Mouse (Mus musculus) limb, embryonic 14.5 days (tissue): ENCODE data around the gene Lrp5. TPM values are rescaled to one million over a fixed set of nuclear protein-coding genes. Genes with fewer than 3 reads are reported as not detected.
A peak's percentile ranks its signal among the peaks of the same experiment; 100 is the strongest.

ENCODE experiments used
- ATAC-seq: fragments of 200-750 bp; cut with Nextera tagmentation; 2 replicates; pipeline ENCODE4 v1.8.0; 2017; ENCODE audit warnings: low read depth, moderate number of reproducible peaks, moderate TSS enrichment; ENCODE audit not compliant: low FRiP score
- DNase-seq: peaks from one replicate; pipeline ENCODE4 v3.0.0-alpha.2; 2015; ENCODE audit warnings: low spot score
- H3K27ac ChIP-seq: fragments of 300-500 bp; sonication (generic); replicated peaks from 2 replicates; pipeline ENCODE4 v1.5.1; 2014; ENCODE audit warnings: low read depth, mild to moderate bottlenecking, low read length, moderate library complexity, mixed read lengths
- H3K27me3 ChIP-seq: fragments of 300-500 bp; sonication (generic); 2 replicates; pipeline ENCODE4 v1.6.1; 2014; ENCODE audit warnings: low read length, mixed read lengths; ENCODE audit not compliant: control insufficient read depth, insufficient read depth
- H3K36me3 ChIP-seq: fragments of 300-500 bp; sonication (generic); 2 replicates; pipeline ENCODE4 v1.6.1; 2014; ENCODE audit warnings: mild to moderate bottlenecking, low read length, moderate library complexity, mixed read lengths; ENCODE audit not compliant: control insufficient read depth, insufficient read depth
- H3K4me1 ChIP-seq: fragments of 300-500 bp; sonication (generic); 2 replicates; pipeline ENCODE4 v1.6.1; 2014; ENCODE audit warnings: antibody characterized with exemption, low read length, mixed read lengths; ENCODE audit not compliant: control insufficient read depth, insufficient read depth
- H3K4me2 ChIP-seq: fragments of 300-500 bp; sonication (generic); replicated peaks from 2 replicates; pipeline ENCODE4 v1.6.1; 2014; ENCODE audit warnings: low read depth, mild to moderate bottlenecking, low read length, moderate library complexity; ENCODE audit not compliant: severe bottlenecking
- H3K4me3 ChIP-seq: fragments of 300-500 bp; sonication (generic); replicated peaks from 2 replicates; pipeline ENCODE4 v1.5.1; 2014; ENCODE audit warnings: low read length
- H3K9ac ChIP-seq: fragments of 300-500 bp; sonication (generic); 2 replicates; pipeline ENCODE4 v1.6.1; 2014; ENCODE audit warnings: mild to moderate bottlenecking, low read depth, low read length, moderate library complexity; ENCODE audit not compliant: severe bottlenecking
- H3K9me3 ChIP-seq: fragments of 300-500 bp; sonication (generic); 2 replicates; pipeline ENCODE4 v1.6.1; 2016; ENCODE audit warnings: low read length; ENCODE audit not compliant: control insufficient read depth
- POLR2A ChIP-seq: fragments of 200-500 bp; IDR thresholded peaks from 2 replicates; pipeline ENCODE4 v1.8.0; 2012; ENCODE audit warnings: inconsistent platforms, mild to moderate bottlenecking, moderate library complexity, borderline replicate concordance; ENCODE audit not compliant: insufficient read depth, insufficient read length; ENCODE audit errors: extremely low read depth
- WGBS: fragments of 180-500 bp; shearing (Covaris S2); extraction: QIAGEN DNeasy Blood & Tissue Kit; methylation state at CpG from one replicate; pipeline ENCODE4 v1.1.7; 2014; 5-methylcytosine and 5-hydroxymethylcytosine counted together
- polyA plus RNA-seq, 2 experiments: library from polyadenylated mRNA; depleted of rRNA in 1 of 2; stranded (reverse) in 1 of 2; unstranded in 1 of 2; fragments of >200 nt; fragmentation: Nextera tagmentation in 1 of 2; extraction: Ambion mirVana in 1 of 2; gene quantifications; 2 replicates each; pipeline versions ENCODE4 v1.2.1 to v1.2.3; 2012 to 2014

Lrp5 gene
- polyA plus RNA-seq, 2 experiments, result 9.5 to 36.3 TPM

DNA sequence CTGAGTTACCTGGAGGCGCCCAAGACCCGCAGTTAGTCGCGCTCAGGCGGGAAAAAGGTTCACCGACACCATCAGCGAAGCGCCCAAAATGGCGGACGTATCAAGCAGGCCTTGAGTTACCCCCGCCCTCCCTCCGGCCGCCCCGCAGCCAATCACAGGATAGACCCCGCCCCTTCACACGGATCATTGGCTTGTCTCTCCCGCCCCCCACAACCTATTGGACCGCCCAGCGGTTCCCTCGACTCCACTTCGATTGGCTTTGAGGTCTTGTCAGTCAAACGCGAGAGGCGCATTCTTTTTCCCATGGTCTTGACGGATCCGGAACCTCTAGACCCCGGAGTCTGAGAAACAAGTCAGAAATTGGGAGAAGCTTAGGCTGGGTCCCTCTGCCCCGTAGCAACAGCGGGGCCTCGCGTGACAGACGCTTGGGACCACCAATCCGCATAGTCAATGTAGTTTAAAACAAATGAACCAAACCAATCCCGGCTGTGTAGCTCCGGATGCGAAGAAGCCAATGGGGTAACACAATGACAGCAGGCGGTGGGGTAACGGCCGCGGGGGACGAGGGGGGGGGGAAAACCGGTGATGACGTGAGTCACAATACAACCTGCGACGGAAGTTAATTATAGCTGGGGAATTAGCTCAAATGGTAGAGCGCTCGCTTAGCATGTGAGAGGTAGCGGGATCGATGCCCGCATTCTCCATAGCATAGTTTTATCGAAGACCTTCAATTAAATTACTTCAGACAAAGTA is 110.6 kb downstream of the Lrp5 start, which contains the start of gene Ppp6r3:
Gene Ppp6r3 (minus strand): TSS at position 118 of the 753 bp plus-strand sequence.
- DNase-seq, result peak; percentile 100
- ATAC-seq, result peak; percentile 95
- H3K9me3 ChIP-seq, result no peaks in the 10 kb centered on the region
- H3K27me3 ChIP-seq, result no peaks in the 10 kb centered on the region
- peak within 1 kb of the TSS; percentile 91 for H3K9ac ChIP-seq
- H3K36me3 ChIP-seq, result no peaks in the 10 kb centered on the region
- H3K27ac ChIP-seq, result peak within 1 kb of the TSS; percentile 96
- H3K4me2 ChIP-seq, result peak within 1 kb of the TSS; percentile 81
- 0 out of 2 replicates have a peak, but pooled peaks have one; percentile 46 for TF ChIP-seq POLR2A
- under 1% methylated on average over 45 of the region's 51 CpGs for WGBS
- H3K4me1 ChIP-seq, result peaks cover 19% of the 10 kb centered on the region
- peak within 1 kb of the TSS; percentile 93 for H3K4me3 ChIP-seq

DNA sequence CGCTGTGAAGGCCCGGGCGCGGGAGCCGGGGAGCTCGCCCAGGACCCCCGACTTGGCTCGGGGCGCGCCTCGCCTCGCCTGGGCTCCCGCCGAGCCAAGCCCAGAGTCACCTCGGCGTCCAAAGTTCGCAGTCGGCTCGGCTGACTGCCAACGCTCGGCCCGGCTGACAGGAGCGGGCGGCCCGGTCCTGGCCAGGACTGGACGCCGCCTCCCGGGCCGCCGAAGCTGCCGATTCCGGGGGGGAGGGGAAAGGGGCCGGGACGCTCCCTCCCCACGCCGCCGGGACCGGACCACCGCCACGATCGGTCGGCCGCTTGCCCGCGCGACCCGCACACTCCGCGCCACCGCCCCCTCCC is 111.1 kb downstream of the Lrp5 start:
- DNase-seq (peak; percentile 36), ATAC-seq (peak; percentile 28)
- H3K27ac ChIP-seq, result peak overlapping the region; percentile 96
- H3K4me2 ChIP-seq, result peak overlapping the region; percentile 81
- no peaks in the 10 kb centered on the region for H3K36me3 ChIP-seq
- no peaks in the 10 kb centered on the region for H3K27me3 ChIP-seq
- WGBS, result 3% methylated on average over 28 of the region's 50 CpGs
- peak overlapping the region; percentile 91 for H3K9ac ChIP-seq
- no peaks in the 10 kb centered on the region for H3K9me3 ChIP-seq
- H3K4me3 ChIP-seq, result peak overlapping the region; percentile 93
- peaks cover 19% of the 10 kb centered on the region for H3K4me1 ChIP-seq
- no peak for TF ChIP-seq POLR2A

DNA sequence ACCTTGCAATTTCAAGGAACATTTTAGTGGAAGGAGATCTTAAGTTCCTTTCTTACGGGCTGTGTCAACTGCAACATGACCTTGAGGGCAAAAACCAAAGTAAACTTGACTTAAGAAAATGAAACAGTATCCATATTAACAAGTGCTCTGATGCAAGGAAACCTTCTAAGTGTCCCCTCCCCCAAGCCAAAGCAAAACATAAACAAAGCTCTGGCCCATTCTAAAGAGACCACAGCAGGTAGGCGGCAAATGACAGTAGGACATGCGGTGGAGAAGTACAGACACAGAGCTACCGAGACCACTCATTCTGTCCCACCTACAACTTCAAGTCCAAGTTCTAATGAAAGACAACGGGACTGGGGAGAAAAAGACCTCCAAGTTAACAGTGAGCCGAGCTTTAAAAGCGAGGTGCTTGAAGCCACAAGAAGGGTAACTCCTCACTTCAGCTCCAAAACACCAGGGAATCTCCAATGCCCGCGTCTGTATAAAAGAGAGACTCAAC is 111.7 kb downstream of the Lrp5 start:
- no peak overlapping the region for H3K27ac ChIP-seq
- H3K27me3 ChIP-seq, result no peaks in the 10 kb centered on the region
- H3K9ac ChIP-seq, result peak overlapping the region; percentile 91
- ATAC-seq (no peak), DNase-seq (no peak)
- peak overlapping the region; percentile 81 for H3K4me2 ChIP-seq
- H3K36me3 ChIP-seq, result no peaks in the 10 kb centered on the region
- no peak for TF ChIP-seq POLR2A
- peaks cover 19% of the 10 kb centered on the region for H3K4me1 ChIP-seq
- WGBS, result 2% methylated on average over 9 of the region's 9 CpGs
- H3K4me3 ChIP-seq, result peak overlapping the region; percentile 93
- H3K9me3 ChIP-seq, result no peaks in the 10 kb centered on the region

DNA sequence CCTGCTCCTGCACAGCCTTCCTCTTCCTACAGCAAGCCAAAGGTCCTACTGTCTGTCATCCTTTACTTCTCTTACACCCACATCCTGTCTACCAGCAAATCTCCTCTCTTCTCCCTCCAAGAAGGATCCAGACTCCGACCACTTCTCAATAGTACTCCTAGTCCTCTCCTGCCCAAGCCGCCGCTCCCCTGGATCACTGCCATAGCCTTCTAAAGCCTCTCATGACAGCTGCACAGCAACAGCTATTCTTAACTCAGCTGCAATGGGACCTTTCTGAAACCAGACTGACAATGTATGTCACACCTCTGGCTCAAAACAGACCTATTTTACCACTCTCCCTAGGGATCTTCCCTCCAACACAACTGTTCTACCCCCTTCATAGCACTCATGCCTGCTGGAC is 122.1 kb downstream of the Lrp5 start:
- Histone ChIP-seq H3K4me2 (no peak overlapping the region), H3K27me3 (no peaks in the 10 kb centered on the region), H3K4me3 (no peak overlapping the region), H3K9me3 (no peaks in the 10 kb centered on the region), H3K9ac (no peak overlapping the region), H3K36me3 (peaks cover 3% of the 10 kb centered on the region; the same call in 1 of the 2 replicates), H3K4me1 (0 out of 2 replicates have a peak, but pooled peaks cover 3% of the 10 kb centered on the region), H3K27ac (no peak overlapping the region)
- no peak for TF ChIP-seq POLR2A
- DNase-seq (no peak), ATAC-seq (0 out of 2 replicates have a peak, but pooled peaks have one; percentile 26)
- WGBS, result 78% methylated on average over 3 of the region's 3 CpGs

DNA sequence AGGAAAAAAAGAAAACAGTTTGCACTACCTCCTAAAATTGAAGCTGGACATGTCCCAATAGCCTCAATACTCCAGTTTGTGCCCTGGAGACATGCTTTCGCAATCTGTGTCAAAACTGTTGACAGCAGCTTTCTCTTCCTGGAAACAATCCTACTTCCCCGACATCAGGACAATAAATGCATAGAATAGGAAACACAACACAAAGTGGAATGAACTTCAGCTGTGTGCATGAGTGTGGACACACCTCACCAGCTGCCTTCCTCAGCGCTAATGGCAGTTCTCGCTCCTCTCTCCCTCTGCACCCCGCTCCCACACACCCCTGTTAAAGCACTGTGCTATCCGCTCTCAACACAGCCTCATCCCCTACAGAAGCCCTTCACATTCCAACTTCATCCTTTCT is 123.6 kb downstream of the Lrp5 start:
- Histone ChIP-seq H3K27me3 (no peaks in the 10 kb centered on the region), H3K4me2 (no peak overlapping the region), H3K9ac (no peak overlapping the region), H3K4me3 (no peak overlapping the region), H3K4me1 (no peaks in the 10 kb centered on the region), H3K36me3 (peaks cover 3% of the 10 kb centered on the region; the same call in 1 of the 2 replicates), H3K9me3 (no peaks in the 10 kb centered on the region), H3K27ac (no peak overlapping the region)
- TF ChIP-seq POLR2A, result no peak
- ATAC-seq, result no peak
- no peak for DNase-seq
- 91% methylated on average over 6 of the region's 6 CpGs for WGBS
